Mouse (Mus musculus): ENCODE measurements around the gene Trim37. TPM values are rescaled to one million over a fixed set of nuclear protein-coding genes. Genes with fewer than 3 reads are reported as not detected.

Trim37 gene
- polyA plus RNA-seq, 1 experiment from 2014 or later: 92.5 TPM

- Histone ChIP-seq H3K27me3 (ENCODE audit: control insufficient read depth, insufficient read depth, low read length) (no peaks in the 10 kb centered on the region), H3K36me3 (ENCODE audit: control insufficient read depth, insufficient read depth, low read length) (peaks cover 10% of the 10 kb centered on the region; the same call in 1 of the 2 replicates), H3K4me2 (peak overlapping the region; percentile 63), H3K9ac (ENCODE audit: low read length) (peak overlapping the region; percentile 98), H3K4me1 (ENCODE audit: control insufficient read depth, insufficient read depth, low read length) (peaks cover 15% of the 10 kb centered on the region), H3K4me3 (ENCODE audit: low read depth, low read length) (peak overlapping the region; percentile 78), H3K27ac (ENCODE audit: low read depth, low read length) (peak overlapping the region; percentile 90), H3K9me3 (ENCODE audit: control insufficient read depth, low read length) (no peaks in the 10 kb centered on the region)
- ATAC-seq (ENCODE audit: low FRiP score) (no peak), DNase-seq (ENCODE audit: low spot score, missing footprints) (no peak)
- 7% methylated on average over 9 of the region's 9 CpGs for whole genome bisulfite sequencing
These were observed 16.5 kb upstream of the Trim37 start for GRCm38 (mm10) chr11:87110172-87110909.

GRCm38 (mm10) chr11:87121864-87122263 lies 5.0 kb upstream of the Trim37 start:
- WGBS: 84% methylated on average over 8 of the region's 8 CpGs

GRCm38 (mm10) chr11:87125562-87125961 lies 1.3 kb upstream of the Trim37 start:
- peak overlapping the region; percentile 64; the same call in 1 of the 2 replicates for H3K4me2 ChIP-seq
- H3K9ac ChIP-seq (ENCODE audit: low read length): no peak overlapping the region; the same call in 1 of the 2 replicates
- peaks cover 9% of the 10 kb centered on the region; the same call in 1 of the 2 replicates for H3K4me1 ChIP-seq (ENCODE audit: control insufficient read depth, insufficient read depth, low read length)
- 56% methylated on average over 4 of the region's 4 CpGs for WGBS
- no peaks in the 10 kb centered on the region for H3K27me3 ChIP-seq (ENCODE audit: control insufficient read depth, insufficient read depth, low read length)
- peak overlapping the region; percentile 89 for H3K27ac ChIP-seq (ENCODE audit: low read depth, low read length)
- peak overlapping the region; percentile 78; the same call in 1 of the 2 replicates for H3K4me3 ChIP-seq (ENCODE audit: low read depth, low read length)
- H3K9me3 ChIP-seq (ENCODE audit: control insufficient read depth, low read length): no peaks in the 10 kb centered on the region
- peaks cover 20% of the 10 kb centered on the region for H3K36me3 ChIP-seq (ENCODE audit: control insufficient read depth, insufficient read depth, low read length)
- DNase-seq (ENCODE audit: low spot score, missing footprints): peak; percentile 88
- ATAC-seq (ENCODE audit: low FRiP score): no peak

More at GRCm38 (mm10) chr11:87121864-87122263, 5.0 kb upstream of the Trim37 start:
- H3K4me3 ChIP-seq (ENCODE audit: low read depth, low read length): no peak overlapping the region
- no peak for DNase-seq (ENCODE audit: low spot score, missing footprints)
- H3K9me3 ChIP-seq (ENCODE audit: control insufficient read depth, low read length): no peaks in the 10 kb centered on the region
- H3K27ac ChIP-seq (ENCODE audit: low read depth, low read length): no peak overlapping the region
- H3K4me2 ChIP-seq: no peak overlapping the region
- H3K27me3 ChIP-seq (ENCODE audit: control insufficient read depth, insufficient read depth, low read length): no peaks in the 10 kb centered on the region
- peaks cover 31% of the 10 kb centered on the region for H3K36me3 ChIP-seq (ENCODE audit: control insufficient read depth, insufficient read depth, low read length)
- ATAC-seq (ENCODE audit: low FRiP score): no peak
- H3K4me1 ChIP-seq (ENCODE audit: control insufficient read depth, insufficient read depth, low read length): peaks cover 3% of the 10 kb centered on the region; the same call in 1 of the 2 replicates
- H3K9ac ChIP-seq (ENCODE audit: low read length): no peak overlapping the region

- H3K9me3 ChIP-seq (ENCODE audit: control insufficient read depth, low read length): no peaks in the 10 kb centered on the region
- WGBS: 2% methylated on average over 12 of the region's 12 CpGs
These were observed 525 bp upstream of the Trim37 start for GRCm38 (mm10) chr11:87126281-87126823.

GRCm38 (mm10) chr11:87136233-87136632 lies 9.4 kb downstream of the Trim37 start:
- peaks cover 4% of the 10 kb centered on the region; the same call in 1 of the 2 replicates for H3K36me3 ChIP-seq (ENCODE audit: control insufficient read depth, insufficient read depth, low read length)
- no peaks in the 10 kb centered on the region for H3K4me1 ChIP-seq (ENCODE audit: control insufficient read depth, insufficient read depth, low read length)
- WGBS: 86% methylated on average over 4 of the region's 4 CpGs
- no peak overlapping the region for H3K4me3 ChIP-seq (ENCODE audit: low read depth, low read length)
- no peaks in the 10 kb centered on the region for H3K27me3 ChIP-seq (ENCODE audit: control insufficient read depth, insufficient read depth, low read length)
- no peak overlapping the region for H3K9ac ChIP-seq (ENCODE audit: low read length)
- no peak overlapping the region for H3K27ac ChIP-seq (ENCODE audit: low read depth, low read length)
- DNase-seq (ENCODE audit: low spot score, missing footprints): no peak
- no peak overlapping the region for H3K4me2 ChIP-seq
- H3K9me3 ChIP-seq (ENCODE audit: control insufficient read depth, low read length): no peaks in the 10 kb centered on the region
- ATAC-seq (ENCODE audit: low FRiP score): no peak

More at GRCm38 (mm10) chr11:87126281-87126823, 525 bp upstream of the Trim37 start:
- peak overlapping the region; percentile 78 for H3K4me3 ChIP-seq (ENCODE audit: low read depth, low read length)
- DNase-seq (ENCODE audit: low spot score, missing footprints) (no peak), ATAC-seq (ENCODE audit: low FRiP score) (no peak; the same call in 1 of the 2 replicates)
- no peaks in the 10 kb centered on the region for H3K27me3 ChIP-seq (ENCODE audit: control insufficient read depth, insufficient read depth, low read length)
- H3K9ac ChIP-seq (ENCODE audit: low read length): peak overlapping the region; percentile 81
- H3K4me1 ChIP-seq (ENCODE audit: control insufficient read depth, insufficient read depth, low read length): peaks cover 9% of the 10 kb centered on the region; the same call in 1 of the 2 replicates
- H3K27ac ChIP-seq (ENCODE audit: low read depth, low read length): peak overlapping the region; percentile 89
- peak overlapping the region; percentile 64 for H3K4me2 ChIP-seq
- H3K36me3 ChIP-seq (ENCODE audit: control insufficient read depth, insufficient read depth, low read length): peaks cover 13% of the 10 kb centered on the region

GRCm38 (mm10) chr11:87158012-87158411 lies 31.1 kb downstream of the Trim37 start:
- Histone ChIP-seq H3K9ac (ENCODE audit: low read length) (no peak overlapping the region), H3K27me3 (ENCODE audit: control insufficient read depth, insufficient read depth, low read length) (no peaks in the 10 kb centered on the region), H3K4me2 (no peak overlapping the region), H3K9me3 (ENCODE audit: control insufficient read depth, low read length) (no peaks in the 10 kb centered on the region), H3K36me3 (ENCODE audit: control insufficient read depth, insufficient read depth, low read length) (no peaks in the 10 kb centered on the region; the same call in 1 of the 2 replicates), H3K27ac (ENCODE audit: low read depth, low read length) (no peak overlapping the region), H3K4me3 (ENCODE audit: low read depth, low read length) (no peak overlapping the region), H3K4me1 (ENCODE audit: control insufficient read depth, insufficient read depth, low read length) (no peaks in the 10 kb centered on the region)
- WGBS: 92% methylated on average over 2 of the region's 2 CpGs
- no peak for ATAC-seq (ENCODE audit: low FRiP score)
- DNase-seq (ENCODE audit: low spot score, missing footprints): no peak

GRCm38 (mm10) chr11:87162687-87163086 lies 35.8 kb downstream of the Trim37 start:
- WGBS: 94% methylated on average over 4 of the region's 4 CpGs
- Histone ChIP-seq H3K36me3 (ENCODE audit: control insufficient read depth, insufficient read depth, low read length) (peaks cover 13% of the 10 kb centered on the region), H3K9me3 (ENCODE audit: control insufficient read depth, low read length) (no peaks in the 10 kb centered on the region), H3K4me3 (ENCODE audit: low read depth, low read length) (no peak overlapping the region), H3K9ac (ENCODE audit: low read length) (no peak overlapping the region), H3K27ac (ENCODE audit: low read depth, low read length) (no peak overlapping the region), H3K4me1 (ENCODE audit: control insufficient read depth, insufficient read depth, low read length) (no peaks in the 10 kb centered on the region), H3K4me2 (no peak overlapping the region), H3K27me3 (ENCODE audit: control insufficient read depth, insufficient read depth, low read length) (no peaks in the 10 kb centered on the region)
- DNase-seq (ENCODE audit: low spot score, missing footprints) (no peak), ATAC-seq (ENCODE audit: low FRiP score) (no peak)

GRCm38 (mm10) chr11:87163751-87164150 lies 36.9 kb downstream of the Trim37 start:
- Histone ChIP-seq H3K36me3 (ENCODE audit: control insufficient read depth, insufficient read depth, low read length) (peaks cover 15% of the 10 kb centered on the region), H3K27me3 (ENCODE audit: control insufficient read depth, insufficient read depth, low read length) (no peaks in the 10 kb centered on the region), H3K27ac (ENCODE audit: low read depth, low read length) (no peak overlapping the region), H3K4me1 (ENCODE audit: control insufficient read depth, insufficient read depth, low read length) (no peaks in the 10 kb centered on the region), H3K4me3 (ENCODE audit: low read depth, low read length) (no peak overlapping the region), H3K9ac (ENCODE audit: low read length) (no peak overlapping the region), H3K4me2 (no peak overlapping the region), H3K9me3 (ENCODE audit: control insufficient read depth, low read length) (no peaks in the 10 kb centered on the region)
- ATAC-seq (ENCODE audit: low FRiP score): no peak
- no peak for DNase-seq (ENCODE audit: low spot score, missing footprints)

GRCm38 (mm10) chr11:87173625-87174024 lies 46.7 kb downstream of the Trim37 start:
- ATAC-seq (ENCODE audit: low FRiP score): no peak
- Histone ChIP-seq H3K27me3 (ENCODE audit: control insufficient read depth, insufficient read depth, low read length) (no peaks in the 10 kb centered on the region), H3K36me3 (ENCODE audit: control insufficient read depth, insufficient read depth, low read length) (peaks cover 6% of the 10 kb centered on the region; the same call in 1 of the 2 replicates), H3K9me3 (ENCODE audit: control insufficient read depth, low read length) (no peaks in the 10 kb centered on the region), H3K4me1 (ENCODE audit: control insufficient read depth, insufficient read depth, low read length) (no peaks in the 10 kb centered on the region), H3K27ac (ENCODE audit: low read depth, low read length) (no peak overlapping the region), H3K4me2 (no peak overlapping the region), H3K9ac (ENCODE audit: low read length) (no peak overlapping the region), H3K4me3 (ENCODE audit: low read depth, low read length) (no peak overlapping the region)
- DNase-seq (ENCODE audit: low spot score, missing footprints): no peak
- 88% methylated on average over 5 of the region's 5 CpGs for WGBS
